Mouse (Mus musculus) left cerebral cortex, postnatal 25 days (tissue): ENCODE data around the gene Irf2bpl. TPM values are rescaled to one million over a fixed set of nuclear protein-coding genes. Genes with fewer than 3 reads are reported as not detected.
A peak's percentile ranks its signal among the peaks of the same experiment; 100 is the strongest.

Source experiments
- DNase-seq, 2 experiments: peaks; one replicate each; pipeline ENCODE4 v3.0.0; 2022; ENCODE audit warnings: low spot score in 2 of 2, mixed read lengths in 1 of 2
- intact Hi-C: fragments of 180-260 bp; cut with DNase I; formaldehyde crosslinking; loops from one replicate; pipeline ENCODE4 v1.15.1; 2025
- total RNA-seq, 2 experiments: library from RNA; stranded (reverse); gene quantifications; 2 replicates each; pipeline ENCODE4 v1.2.3; 2021

Gene Irf2bpl
- total RNA-seq, 2 experiments from 2014 or later = 61.9 to 78.7 TPM

DNA sequence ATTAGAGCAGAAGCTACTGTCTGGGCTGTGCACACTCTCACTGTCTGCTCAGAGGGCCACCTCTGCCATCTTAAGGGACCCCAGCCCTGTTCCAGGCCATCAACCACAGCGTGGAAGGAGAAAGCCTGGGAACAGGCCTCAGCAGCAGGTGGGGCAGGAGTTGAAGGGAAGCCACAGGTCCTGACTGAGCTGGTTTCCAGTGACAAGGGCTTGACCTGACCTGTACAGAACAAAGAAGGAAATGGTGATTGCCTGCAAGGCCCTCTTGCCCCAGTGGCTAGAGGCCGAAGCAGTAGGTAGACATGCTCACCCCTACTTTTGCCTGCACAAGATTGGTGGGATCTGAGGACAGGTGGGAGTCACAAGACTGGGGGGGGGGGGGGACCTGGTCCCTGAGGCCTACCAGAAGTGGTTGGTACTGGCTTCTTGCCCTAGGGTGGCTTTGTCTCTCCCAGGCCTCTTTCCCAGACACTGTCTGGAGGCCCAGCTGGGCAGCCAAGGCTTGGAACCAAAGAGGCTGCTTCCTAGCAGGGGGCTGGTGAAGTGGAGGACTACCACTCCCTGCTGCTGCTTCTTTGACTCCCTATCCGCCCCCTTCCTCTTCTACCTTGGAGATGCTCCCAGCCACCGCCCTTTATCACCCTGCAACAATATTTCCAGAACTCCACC, 12.8 kb downstream of the Irf2bpl start:
- intact Hi-C loops = no loop called here
- DNase-seq = no peak

DNA sequence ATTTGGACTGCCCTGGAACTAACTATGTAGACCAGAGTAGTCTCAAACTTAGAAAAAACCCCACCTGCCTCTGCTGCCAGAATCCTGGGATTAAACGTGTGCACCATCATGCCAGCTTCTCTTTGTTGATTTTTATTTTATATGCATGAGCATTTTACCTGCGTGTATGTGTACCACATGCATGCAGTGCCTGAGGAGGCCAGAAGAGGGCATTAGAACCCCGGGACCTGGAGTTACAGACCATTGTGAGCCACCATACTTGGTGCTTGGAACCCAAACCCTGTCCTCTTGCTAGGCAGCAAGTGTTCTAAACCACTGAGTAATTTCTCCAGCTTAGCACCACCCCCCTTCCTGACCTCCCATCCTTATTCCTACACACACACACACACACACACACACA, 13.6 kb downstream of the Irf2bpl start:
- DNase-seq = no peak
- intact Hi-C loops = no loop called here

DNA sequence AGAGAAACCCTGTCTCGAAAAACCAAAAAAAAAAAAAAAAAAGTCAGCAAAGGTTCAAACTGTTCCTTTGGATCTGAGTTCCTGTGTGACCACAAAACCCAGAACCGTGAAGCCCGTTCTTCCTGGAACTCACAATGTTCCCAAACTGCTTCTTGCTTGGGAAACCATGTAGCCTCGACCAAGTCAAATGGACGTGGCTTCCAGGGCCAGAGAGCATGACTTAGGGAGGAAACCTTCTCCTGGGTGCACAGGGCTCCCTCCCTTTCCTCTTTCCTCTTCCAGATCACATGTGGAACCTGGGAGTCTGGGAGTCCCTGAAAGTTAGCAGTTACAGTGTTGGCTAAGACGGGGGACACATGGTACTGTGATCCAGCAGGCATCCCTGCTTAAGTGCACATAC, 14.8 kb downstream of the Irf2bpl start:
- intact Hi-C loops = no loop called here
- DNase-seq = no peak

DNA sequence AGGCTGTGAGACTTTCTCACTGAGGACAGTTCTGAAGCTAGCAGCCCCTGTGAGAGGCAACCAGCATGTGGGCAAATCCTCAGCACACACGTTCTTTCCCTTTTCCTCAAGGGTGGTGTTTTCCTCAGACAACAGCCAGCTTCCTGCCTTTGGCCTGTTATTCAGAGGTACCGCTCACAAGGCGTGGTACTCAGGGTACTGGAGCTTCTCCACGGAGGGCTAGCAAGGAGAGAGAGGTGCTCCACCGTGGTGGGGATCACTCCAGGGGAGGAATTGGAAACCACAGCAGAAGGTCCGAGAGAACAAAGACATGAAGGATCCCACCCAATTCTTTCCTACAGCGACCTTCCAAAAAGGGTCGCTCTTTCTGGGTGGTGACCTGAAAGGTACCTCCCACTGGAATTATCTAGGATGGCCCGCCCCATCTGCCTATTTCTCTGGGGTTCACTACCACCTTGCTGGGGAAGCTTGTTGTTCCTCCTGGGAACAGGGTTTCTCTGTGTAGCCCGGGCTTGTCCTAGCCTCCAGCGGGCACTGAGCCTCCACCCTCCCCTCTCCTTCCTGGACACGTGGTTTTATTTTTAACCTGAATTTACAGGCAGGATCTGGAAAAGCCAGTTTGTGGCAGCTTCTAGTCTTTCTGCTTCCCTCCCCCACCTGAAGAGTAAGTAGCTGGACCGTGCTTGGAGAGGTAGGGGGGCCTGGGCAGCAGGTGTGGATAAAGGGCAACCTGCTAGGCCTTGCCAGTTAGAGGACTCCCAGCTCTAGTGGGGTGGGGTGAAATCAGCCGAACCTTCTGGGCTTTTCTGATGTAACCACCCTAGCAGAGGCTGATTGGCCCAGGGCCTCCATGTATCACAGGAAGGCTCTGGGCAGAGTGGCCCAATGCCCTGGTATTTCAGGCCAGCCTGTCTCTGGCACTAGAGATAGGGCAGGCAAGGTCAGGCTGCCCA, 17.1 kb downstream of the Irf2bpl start:
- intact Hi-C loops = no loop called here

DNA sequence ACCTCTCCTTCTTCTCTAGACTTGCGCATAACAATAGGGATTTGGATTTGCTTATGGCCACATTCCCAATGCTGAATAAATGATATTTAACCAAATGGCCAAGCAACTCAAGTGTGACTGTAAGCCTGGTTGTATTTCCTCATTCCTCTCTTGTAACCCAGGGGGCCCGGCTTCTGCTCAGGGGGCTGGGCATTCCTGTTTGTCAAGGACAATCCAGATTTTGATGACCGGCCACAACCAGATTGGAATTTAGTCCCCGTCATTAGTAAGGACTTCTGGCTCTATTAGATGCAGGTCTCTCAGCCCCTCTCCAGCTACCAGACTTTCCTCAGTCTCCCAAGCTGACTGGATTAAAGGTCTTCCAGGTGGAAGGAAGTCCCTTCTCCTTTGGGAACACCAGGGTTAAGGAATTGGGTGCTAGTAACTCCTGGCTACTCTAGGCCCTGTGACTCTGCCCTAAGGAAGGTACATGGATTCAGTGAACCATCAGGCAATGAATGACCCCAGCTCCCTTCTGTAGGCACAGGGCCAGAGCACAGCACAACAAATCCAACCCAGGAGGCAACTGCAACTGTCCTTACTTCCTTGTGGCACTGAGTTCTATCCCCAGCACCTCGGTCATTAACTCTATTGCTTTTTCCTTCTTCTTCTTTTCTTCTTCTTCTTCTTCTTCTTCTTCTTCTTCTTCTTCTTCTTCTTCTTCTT, 20.1 kb downstream of the Irf2bpl start:
- intact Hi-C loops = no loop called here
- no peak for DNase-seq

More for the DNA sequence above, 17.1 kb downstream of the Irf2bpl start:
- DNase-seq = peak in 1 of 2 experiments; percentile 55

DNA sequence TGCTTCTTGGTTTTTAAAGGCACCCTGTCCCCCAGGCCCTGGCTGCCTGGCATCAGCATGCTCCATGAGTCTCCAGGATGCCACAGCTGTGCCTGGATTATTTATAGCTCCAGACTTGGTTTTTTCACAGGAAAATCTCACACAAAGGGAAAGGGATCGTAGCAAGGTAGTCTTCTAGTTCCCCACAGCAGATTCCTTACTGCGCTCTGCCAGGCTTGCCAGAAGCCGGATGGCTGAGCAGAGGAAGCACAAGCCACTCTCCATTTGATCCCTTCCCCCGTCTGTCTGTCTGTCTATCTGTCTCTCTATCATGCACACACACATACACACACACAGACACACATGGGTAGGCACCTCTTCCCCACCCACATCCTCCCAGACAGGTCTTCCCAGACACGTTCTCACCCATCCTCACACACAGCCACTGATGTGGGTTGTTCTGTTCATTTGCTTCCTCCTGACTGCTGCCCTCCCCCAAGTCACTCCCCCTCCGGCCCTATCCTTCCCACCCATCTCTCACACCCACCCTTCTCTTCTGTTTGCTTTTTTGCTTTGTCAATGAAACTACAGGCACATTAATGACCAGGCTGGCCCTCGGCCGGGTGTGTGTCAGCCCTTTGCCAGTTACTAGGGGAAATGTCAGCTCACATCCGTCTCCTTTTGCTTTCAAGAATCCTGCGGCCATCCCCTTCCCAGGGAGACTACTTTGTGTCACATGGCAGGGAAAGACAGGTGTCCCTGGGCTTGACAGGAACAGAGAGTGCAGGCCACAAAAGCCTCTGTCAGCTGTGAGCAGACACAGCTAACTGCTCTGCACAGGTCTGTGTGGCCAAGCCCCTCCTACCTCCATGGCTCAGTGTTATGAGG, 24.4 kb downstream of the Irf2bpl start:
- intact Hi-C loops = loop anchor here (2.0 kb wide), 1 partner anchor 35 kb away; no protein-coding TSS in a partner anchor
- DNase-seq = peak; percentile 52 to 78

DNA sequence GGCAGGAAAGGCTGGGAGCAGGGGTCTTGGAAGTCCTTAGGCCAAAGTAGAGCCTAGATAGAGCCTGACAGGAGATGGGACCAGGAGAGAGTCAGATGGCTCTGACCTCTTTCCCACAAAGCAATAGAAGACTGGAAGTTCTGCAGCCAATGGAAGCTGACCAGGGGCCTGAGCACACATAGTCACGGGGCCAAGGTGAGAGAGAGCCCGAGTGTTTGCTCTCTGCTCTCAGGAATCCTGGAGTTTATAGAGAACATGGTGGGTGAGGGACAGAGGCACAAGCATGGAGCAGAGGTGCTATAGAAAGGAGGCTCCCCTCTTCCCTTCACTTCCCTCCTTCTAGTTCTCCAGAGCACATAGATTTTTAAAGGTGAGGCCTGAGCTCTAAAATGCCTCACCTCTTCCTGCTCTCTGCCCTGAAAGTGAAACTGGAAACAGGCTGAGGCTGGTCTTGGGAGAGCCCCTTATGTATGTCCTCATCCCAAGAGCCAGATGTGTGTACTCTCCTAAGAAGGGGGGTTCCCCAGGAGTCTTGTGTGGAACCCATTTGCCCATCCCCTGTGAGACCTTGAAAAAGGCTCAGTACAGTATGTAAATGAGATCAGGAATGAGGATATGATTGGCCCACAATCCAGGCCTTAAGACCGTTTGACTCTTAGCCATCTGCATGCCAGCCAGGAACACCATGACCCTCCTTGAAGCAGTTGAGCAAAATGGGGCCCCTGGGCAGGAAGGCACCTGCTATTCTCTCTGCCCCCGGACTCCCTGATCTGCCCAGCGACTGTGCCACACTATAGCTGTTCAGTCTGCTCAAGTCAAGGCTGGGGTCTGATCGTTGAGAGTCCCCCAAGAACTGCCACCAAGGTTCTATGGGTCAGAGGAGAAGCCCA, 25.4 kb downstream of the Irf2bpl start:
- intact Hi-C loops = no loop called here
- DNase-seq = no peak

DNA sequence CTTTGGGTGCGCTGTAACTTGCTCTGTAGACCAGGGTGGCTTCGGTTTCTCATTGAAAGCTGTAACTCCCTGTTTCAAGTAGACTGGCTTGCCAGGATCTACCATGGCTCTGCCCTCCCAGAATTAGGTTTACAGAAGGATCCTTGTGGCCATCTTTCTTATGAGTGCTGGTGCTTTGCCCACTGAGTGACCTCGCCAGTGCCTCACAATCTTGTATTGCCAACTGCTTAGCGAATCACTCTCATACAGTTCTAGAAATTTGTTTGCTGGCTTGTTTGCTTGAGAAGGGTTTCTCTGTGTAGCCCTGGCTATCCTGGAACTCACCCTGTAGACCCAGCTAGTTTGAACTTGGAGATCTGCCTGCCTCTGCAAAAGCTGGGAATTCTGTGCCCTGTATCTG, 26.1 kb downstream of the Irf2bpl start:
- intact Hi-C loops = no loop called here
- DNase-seq = no peak

DNA sequence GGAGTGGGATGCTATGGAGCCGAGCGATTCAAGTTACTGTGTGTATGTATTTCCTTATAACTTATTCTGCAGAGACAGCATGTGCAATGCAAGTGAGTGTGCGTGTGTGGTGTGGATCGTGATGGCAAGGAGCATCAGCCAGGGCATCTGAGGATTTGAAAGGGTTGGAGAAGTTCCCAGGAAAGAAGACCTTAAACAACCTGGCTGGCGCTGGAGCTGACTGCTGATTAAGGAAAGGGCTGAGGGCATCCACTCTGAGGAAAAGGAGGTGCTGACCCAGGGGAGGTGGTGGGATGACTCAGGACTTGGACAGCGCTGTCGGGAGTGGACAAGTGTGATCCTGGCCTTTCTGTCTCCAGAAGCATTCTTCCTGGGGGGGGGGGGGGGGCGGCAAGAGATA, 27.3 kb downstream of the Irf2bpl start:
- intact Hi-C loops = no loop called here
- DNase-seq = no peak

DNA sequence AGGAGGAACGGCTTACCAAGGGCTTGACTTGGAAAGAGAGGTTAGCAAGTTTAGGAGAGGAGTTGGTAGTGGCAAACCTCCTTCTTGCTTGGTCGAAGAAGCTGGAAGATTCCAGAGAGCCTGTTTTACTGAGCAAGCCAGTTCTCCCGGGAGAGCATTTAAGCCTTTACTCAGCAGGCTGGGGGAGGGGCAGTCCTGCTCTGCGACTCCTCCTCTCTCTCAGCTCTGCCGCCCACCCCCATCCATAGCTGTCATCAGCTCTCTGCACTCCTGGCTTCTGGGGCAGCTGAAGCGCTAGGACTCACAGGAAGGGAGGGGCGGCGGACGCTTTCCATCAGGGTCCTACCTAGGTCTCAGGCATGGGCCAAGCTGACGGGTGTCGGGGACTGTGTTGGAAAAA, 28.9 kb downstream of the Irf2bpl start:
- intact Hi-C loops = no loop called here
- DNase-seq = peak; percentile 68 to 77

DNA sequence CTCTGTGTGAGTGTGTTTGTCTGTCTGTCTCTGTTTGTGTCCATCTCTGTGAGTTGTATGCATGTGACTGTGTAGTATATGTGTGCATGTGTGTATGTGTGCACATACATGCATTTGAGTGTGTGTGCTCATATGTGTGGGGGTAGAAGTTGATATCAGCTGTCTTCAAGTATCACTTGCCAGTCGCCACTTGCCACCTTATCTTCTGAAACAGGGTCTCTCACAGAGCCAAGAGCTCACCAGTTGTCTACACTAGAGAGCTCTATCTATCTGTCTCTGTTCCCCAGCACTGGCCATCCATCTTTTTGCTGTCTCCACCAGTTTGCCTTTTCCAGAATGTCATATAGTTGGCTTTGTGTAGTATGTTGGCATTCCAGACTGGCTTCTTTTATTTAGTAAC, 31.1 kb downstream of the Irf2bpl start:
- intact Hi-C loops = no loop called here
- no peak for DNase-seq

DNA sequence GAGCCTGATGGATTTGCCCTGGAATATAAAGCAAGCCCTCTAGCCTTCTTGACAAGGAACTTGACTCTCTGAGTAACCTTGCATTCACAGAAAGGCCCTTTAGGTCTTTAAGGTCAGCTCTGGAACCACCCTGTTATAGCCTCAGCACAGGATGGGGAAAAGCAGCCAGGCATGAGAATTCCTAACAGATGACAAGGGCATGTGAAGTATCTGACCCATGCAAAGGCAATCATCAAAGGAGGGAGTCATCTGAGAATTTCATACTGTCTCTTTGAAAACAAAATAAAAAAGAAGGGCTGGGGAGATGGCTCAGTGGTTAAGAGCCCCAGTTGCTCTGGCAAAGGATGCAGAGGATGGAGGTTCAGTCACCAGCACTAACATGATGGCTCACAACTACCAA, 33.3 kb downstream of the Irf2bpl start:
- intact Hi-C loops = no loop called here
- DNase-seq = no peak

DNA sequence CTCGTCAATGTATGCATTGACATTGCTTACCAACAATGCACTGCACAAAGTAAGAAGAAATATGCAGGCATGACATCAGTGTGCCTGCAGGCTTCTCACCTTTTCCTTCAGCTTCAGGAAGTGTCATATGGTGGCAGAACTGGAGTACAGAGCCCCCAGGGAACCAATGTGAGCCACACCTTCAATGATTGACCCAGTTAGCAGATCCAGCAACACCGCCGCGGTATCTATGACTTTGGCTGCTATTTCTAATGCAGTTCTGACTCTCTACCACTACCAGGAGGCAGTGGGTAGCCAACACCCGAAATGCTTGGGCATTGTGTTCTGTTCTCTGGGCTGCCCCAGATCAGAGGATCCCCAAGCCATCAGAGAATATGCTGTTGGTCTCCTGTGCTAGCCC, 33.9 kb downstream of the Irf2bpl start:
- DNase-seq = no peak
- intact Hi-C loops = no loop called here

DNA sequence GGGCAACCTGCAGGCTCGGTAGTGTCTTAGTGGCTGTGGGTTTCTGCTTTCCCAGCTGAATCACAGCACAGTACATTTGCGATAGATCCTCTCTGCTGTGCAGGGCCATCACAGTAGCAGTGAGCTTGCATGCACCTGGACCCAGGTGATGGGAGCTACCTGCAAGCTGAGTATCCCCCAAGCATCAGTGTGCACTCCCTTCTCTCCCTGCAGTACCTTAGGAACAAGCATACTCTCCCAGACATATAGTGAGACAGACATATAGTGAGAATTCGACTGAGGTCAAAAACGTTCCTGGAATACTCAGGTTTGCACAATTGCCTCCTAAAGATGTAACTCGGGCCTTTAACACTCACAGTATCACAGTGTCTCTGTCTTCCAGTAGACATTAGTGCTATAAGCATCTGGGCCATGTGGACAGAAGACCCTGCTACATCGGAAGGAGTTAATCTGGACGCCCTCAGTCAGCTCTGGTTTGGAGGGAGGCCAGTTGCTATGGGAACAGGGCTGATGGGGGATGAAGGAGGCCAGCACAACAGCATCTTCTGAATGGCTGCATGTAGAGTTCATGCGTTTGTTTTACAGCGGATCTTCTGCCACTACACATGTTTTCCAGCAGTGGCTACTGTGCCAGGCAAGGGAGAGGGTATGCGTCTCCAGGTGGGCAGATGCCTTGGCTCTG, 34.5 kb downstream of the Irf2bpl start:
- DNase-seq = peak; percentile 63 to 69
- intact Hi-C loops = no loop called here

DNA sequence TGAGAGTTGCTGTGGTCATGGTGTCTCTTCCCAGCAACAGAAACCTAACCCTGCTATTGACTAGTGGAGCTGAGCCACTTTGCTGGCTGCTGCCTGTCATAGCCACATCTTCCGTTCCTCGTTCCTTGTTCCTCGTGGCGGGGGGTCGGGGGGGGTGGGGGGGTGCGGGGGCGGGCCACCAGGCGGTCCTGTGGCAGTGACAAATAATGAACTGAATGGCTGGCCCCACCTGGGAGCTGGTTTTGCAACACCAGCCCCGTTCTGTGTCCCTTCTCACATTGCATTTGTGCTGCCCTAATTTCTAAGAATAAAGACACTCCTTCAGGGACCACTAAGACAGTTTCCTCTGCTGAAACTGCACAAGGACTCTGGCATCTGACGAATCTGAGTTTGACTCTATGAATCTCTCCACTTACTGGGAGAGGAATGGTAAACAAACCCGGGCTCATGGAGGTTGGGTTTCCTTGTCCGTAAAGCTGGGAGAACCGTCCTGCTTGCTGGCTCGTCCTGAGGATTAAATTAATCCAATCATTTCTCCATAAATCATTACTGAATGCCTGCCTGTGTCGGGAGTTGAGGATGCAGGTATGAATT, 41.6 kb downstream of the Irf2bpl start:
- DNase-seq = no peak
- intact Hi-C loops = no loop called here

DNA sequence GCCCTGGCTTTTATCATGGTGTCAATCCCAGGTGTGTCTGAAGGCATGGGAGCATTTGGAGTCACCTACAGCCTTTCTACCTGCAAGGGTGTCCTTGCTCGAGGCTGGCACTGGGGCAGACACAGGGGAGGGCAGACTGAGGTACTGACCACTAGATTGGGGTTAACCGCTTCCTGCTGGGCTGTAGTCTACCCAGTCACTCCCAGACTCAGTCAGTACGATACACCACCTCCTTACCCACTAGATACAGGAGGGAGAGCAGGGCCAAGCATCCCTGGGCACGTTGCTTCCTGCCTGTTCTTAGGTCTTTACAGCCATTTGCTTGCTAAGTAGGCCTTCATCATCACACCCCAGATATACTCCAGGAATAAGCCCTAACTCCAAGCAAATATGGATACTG, 44.1 kb downstream of the Irf2bpl start:
- intact Hi-C loops = no loop called here
- no peak for DNase-seq

DNA sequence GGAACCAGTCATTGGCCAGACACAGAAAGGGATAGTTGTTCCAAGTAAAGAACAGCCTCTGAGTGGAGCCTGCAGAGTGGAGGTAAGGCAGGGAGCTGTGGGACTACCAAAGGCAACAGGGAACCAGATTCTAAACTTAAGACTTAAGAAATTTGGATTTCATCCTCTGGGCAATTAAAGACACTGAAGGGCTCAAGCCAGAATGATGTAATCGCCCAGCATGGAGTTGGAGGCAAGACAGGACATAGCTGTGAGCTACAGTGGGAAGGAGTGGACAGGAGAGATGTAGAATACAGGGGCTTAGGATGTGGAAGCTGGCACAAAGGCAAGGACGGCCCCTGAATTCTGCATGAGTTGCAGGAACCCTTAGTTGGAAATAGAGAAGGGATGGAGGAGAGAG, 46.4 kb downstream of the Irf2bpl start:
- intact Hi-C loops = no loop called here
- no peak for DNase-seq
